Mouse (Mus musculus) adrenal gland, postnatal 36 days (tissue): ENCODE data around the gene Hist1h3e. TPM values are rescaled to one million over a fixed set of nuclear protein-coding genes. Genes with fewer than 3 reads are reported as not detected.
"Not testable (repeated sequence)": the region's sequence is repeated elsewhere in the genome, so short reads cannot be mapped to it uniquely, and the experiment has no call there.

Experiments
- DNase-seq, 2 experiments: peaks; one replicate each; pipeline ENCODE4 v3.0.0; 2021; ENCODE audit warnings: mixed read lengths in 1 of 2
- long read RNA-seq, 2 experiments: library from polyadenylated mRNA; stranded (forward); transcript quantifications; one replicate each; pipeline ENCODE4 v2.0.0; 2021; ENCODE audit warnings: borderline sequencing depth in 2 of 2
- total RNA-seq, 2 experiments: library from RNA; stranded (reverse); gene quantifications; 2 replicates each; pipeline ENCODE4 v1.2.3; 2021

Hist1h3e gene
- 10 to 100 TPM; 56.1 to 72.9 TPM for total RNA-seq
- long read RNA-seq, experiment 1, partial matches to known transcripts, result 0 of 2 reads
- long read RNA-seq, experiment 1, other reads (novel, unspliced or antisense), result 0 of 2 reads
- long read RNA-seq, experiment 2, result 0 reads

DNA sequence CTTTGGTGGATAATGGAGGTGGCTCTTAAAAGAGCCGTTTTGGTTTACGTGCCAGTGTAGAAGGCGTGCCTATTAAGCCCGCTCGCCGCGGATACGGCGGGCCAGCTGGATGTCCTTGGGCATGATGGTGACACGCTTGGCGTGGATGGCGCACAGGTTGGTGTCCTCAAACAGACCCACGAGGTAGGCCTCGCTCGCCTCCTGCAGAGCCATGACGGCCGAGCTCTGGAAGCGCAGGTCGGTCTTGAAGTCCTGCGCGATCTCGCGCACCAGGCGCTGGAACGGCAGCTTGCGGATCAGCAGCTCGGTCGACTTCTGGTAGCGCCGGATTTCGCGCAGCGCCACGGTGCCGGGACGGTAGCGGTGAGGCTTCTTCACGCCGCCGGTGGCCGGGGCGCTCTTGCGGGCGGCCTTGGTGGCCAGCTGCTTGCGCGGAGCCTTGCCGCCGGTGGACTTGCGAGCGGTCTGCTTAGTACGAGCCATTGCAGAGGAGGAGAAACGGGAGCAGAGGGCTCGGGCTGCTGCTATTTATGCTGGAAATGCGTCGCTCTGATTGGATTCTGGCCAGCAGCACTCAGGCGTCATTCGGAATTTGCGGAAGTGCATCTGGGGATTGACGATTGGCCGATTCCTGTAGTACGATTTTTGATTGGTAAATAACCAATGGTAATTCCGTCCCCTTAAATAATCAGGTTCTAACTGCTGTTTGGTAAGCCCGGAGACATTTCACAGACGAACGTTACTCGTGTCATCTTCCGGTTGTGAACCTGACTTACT is at the start of gene Hist1h3e:
Gene Hist1h3e, minus strand, starts transcription at position 487 of the 777 bp plus-strand sequence.
- peak; percentile 91 to 92 for DNase-seq

DNA sequence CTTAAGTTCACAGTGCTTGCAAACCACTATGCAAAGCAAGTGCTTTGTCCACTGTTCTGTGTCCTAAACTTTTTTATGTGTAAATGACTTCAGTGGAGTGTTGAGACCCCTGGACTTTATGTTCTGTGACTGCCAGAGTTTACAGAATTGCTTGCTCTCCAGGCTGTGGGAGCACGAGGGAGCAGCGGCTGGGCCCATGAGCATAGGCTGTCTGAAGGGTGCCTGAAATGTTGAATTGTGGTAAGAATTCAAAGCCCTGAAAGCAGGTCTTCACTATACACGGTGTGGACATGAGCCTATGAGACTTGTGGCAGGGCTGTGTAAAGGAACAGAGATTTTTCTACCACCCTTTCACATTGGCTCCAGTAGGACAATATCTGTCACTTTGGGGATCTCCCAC is 49.5 kb upstream of the Hist1h3e start:
- DNase-seq, result no peak

DNA sequence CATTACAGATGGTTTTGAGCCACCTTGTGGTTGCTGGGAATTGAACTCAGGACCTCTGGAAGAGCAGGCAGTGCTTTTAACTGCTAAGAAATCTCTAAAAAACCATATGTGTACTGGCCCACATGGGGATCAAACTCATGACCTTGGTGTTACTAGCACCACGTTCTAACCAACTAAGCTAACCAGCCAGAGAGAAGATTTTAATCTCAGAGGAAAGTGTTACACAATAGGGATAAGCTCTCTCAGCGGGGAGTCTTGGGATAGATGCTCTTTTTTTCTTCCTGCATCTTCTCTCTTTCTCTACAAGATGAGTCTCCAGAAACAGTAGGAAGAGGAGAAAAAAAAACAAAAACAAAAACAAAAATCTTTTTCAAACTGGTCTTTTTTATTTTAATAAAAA is 48.2 kb upstream of the Hist1h3e start:
- no peak for DNase-seq

DNA sequence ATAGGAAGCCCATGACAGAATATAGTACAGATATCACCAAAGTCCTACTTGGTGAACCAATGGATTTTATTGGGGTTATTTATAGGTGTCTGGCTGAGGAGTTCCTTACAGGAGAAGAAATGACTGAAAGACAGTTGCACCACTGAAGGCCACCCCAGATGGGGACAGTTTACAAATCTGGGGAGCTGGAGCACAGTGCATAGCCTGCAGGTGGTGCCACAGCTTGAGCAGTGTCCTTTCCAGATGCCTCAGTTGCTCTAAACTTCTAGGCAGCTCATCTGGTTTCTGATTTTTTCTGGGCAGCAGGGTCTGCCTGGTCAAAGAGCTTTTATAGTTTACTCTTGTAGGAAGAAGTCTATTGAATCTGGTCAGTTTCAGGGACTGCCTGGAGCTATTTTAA is 47.7 kb upstream of the Hist1h3e start:
- no peak for DNase-seq

- DNase-seq, result peak in 1 of 2 experiments; percentile 15
Observed at GRCm38 (mm10) chr13:23609209-23609608, 47.0 kb upstream of the Hist1h3e start.

GRCm38 (mm10) chr13:23605052-23605451 is 42.9 kb upstream of the Hist1h3e start:
- no peak for DNase-seq

DNA sequence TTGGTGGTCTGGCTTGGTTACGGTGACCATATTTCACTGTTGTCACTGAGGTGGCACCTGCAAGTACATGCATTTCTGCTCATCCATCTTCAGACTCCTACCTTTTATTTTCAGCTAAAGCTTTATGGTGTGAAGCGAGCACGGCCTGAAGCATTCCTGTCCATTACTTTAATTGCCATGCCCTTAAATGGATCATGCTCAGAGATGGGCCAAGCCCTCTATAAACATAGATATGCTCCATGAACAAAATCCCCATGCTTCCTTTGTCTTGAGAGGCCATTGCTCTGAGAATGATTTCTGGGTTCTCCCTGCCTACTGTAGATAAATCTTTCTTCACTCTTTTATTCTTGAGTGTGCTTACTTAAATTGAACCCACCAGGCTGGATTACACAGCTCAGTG is 42.3 kb upstream of the Hist1h3e start:
- DNase-seq, result no peak

GRCm38 (mm10) chr13:23603182-23603699 is 41.1 kb upstream of the Hist1h3e start:
- no peak for DNase-seq

DNA sequence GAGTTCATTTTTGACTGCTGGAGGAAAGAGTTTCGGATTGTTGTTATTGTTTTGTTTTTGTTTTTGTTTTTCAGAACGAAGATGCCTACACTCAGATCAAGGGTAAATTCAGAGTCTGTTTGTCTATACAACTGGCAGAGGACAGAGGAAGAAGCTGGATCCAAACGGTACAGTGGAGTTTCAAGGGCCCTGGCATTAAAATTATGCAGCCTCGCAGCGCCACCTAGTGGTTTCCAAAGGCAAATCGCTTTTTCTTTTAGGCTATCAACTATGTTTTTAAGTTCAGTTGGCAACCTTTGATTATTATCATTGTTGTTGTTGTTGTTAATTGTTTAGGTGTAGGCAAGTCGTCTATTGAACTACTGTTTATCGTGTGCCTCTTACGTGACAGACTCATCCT is 35.8 kb upstream of the Hist1h3e start:
- DNase-seq, result peak; percentile 79 to 87

DNA sequence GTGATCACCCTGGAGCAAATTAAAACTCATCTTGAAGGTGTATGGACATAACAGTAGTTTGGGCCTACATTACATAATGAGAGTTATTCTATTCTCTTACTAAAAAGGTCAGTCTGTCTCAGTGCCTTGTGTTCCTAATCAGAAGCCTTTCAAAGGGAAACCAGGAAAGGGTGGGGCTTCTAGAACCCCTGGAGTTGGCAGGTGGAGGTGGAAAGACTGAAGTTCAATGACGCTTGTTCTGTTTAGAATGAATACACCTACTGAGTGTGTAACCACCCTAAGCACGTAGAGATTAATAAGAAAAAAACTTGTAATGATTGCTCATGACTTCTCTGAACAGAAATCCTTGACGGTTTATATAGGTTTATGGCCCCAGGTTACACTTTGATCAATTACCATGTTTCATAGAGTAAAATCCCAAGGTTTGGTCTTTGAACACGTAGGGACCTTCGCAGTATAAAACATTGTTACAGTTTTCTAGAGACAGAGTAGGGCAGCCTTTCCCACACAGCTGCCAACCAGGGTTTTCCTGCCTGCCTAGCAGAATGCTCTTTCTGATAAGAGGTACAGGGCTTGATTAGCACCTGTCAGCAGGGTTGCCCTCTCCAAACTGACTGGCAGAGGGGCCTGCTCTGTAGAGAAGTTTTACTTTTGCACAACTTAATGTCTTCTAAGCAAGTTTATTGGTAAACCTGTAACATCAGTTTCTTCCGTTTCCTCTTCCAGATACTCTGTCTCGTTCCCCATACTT is 33.6 kb upstream of the Hist1h3e start:
- no peak for DNase-seq

DNA sequence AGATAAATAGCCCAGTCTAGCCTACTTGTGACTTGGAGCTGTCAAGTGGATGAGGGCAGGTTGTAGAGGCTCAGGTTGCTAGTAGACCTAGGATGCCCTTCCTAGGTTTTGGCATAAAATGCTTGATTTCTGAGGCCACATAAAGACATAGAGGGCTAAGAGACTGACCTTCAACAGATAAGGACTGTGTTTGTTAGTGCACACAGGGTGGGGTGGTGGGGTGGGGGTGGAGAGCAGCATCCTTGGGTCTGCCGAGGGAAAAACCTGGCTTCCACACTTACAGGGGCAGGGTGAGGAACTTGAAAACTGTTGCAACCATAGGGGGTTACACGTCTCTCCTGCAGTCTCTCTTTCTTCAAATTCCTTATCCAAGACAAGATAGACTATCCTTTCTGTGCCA is 33.0 kb upstream of the Hist1h3e start:
- no peak for DNase-seq

DNA sequence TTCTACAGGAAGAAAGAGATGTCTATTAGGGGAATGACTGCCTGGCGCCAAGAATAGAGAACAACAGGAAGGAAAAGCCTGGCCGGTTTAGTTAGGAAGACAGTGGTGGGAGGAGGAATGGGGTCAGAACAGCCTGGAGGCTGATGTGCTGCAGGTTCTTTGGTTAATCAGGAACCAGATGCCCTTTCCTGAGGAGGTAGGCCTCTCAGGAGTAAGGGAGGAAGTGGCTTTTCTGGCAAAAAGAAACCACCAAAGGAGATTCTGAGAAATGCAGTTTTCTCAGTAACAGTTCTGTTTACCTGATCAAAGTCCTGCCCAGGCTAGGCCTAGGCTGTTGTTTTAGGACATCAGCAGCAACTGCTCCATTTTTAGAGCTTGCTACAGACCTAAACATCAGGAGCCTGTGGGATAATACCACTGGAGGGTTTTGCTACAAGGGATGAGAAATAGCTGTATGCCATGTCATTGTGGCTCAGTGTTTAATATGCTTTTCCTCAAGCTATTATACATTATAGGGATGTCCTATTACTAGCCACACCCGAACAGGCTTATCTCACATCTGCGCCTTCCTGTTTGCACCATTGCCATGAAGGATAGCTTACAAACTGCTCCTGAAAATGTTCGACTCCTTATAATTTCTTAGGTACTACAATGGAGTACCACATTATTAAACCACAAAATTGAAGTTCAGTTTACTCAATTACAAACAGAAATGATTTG is 31.0 kb upstream of the Hist1h3e start:
- DNase-seq, result no peak

DNA sequence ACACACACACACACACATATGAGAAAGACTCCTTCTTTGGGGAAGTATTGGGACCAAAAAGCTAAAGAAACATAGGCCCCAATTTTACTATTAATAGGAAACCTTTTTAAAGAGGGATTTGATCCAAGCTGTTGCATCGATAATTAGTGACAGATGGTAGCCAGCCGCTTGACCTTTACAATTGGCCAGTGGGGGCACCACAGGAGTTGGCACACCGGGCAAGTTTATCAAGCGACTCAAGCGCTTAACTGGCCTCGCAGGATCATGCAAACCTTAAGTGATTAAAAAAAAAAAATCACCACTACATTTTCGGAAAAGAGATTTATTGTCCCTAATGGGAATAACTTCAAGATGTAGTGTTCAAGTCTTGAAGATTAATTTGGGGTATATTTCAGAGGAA is 30.4 kb upstream of the Hist1h3e start:
- no peak for DNase-seq

- not testable (repeated sequence) for DNase-seq
Observed at GRCm38 (mm10) chr13:23591886-23592285, 29.7 kb upstream of the Hist1h3e start.

DNA sequence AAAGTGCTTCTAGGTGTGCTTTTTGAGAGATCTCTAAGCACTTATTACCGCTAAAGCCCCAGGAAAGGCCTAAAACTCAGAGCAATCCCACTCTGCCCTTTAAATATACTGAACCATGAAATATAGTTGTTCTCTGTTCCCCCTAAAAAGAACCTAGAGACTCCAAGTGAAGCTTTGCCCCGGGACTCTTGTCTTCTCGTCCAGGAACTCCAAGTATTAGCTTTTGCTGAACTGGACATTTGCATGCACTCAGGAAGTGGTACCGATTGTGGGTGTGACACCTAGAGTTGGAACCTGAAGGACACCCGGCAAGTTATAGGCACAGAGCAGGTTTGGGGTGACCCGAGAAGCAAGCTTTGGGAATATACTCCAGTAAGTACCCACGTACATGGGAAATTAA is 29.0 kb upstream of the Hist1h3e start:
- no peak for DNase-seq

- DNase-seq, result no peak
Observed at GRCm38 (mm10) chr13:23586940-23587225, 24.7 kb upstream of the Hist1h3e start.

- DNase-seq, result no peak
Observed at GRCm38 (mm10) chr13:23586099-23586939, 24.1 kb upstream of the Hist1h3e start.

- peak; percentile 65 to 67 for DNase-seq
Observed at GRCm38 (mm10) chr13:23585442-23586098, 23.4 kb upstream of the Hist1h3e start.

- peak; percentile 79 to 80 for DNase-seq
Observed at GRCm38 (mm10) chr13:23585029-23585441, 22.9 kb upstream of the Hist1h3e start.

DNA sequence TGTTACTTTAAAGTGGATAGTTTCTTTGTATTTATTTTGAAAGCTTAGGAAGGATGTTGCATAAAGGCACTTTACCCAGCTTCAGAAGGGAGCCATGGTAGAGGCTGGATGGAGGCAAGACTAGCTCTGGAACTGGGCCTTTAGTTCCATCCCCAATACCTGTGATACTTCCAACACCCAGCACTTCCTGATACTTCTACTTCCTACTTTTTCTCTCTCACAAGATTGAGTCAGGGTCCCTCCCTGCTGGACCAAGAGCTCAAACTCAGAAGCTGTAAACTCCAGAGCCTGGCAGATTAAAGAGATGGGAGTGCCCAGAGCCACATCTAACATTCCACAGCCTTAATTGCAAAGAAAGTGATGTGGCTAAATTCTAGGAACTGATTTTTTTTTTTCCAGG is 22.2 kb upstream of the Hist1h3e start:
- no peak for DNase-seq
